ENCODE assay signal across 8 mouse cellular contexts in genomic region chr8:111853861-111854501, GRCm38 (mm10). TPM values are rescaled to one million over a fixed set of nuclear protein-coding genes. Genes with fewer than 3 reads are reported as not detected.
DNase-seq lines count a peak whose midpoint lies in the region; ATAC-seq and TF ChIP-seq lines count a peak whose summit lies in the region.

TSS of gene Cfdp1 (minus strand) at chr8:111854291.

- ATAC-seq in frontal cortex, adult (ENCODE audit: low TSS enrichment), result peak; percentile 100
- peak; percentile 100 for ATAC-seq in lung, postnatal 0 days

- peak; percentile 99 for DNase-seq in MN1 (ENCODE audit: low spot score)
- DNase-seq in cerebellum, adult 9-10 months, result peak; percentile 95
- DNase-seq in hindbrain, embryonic 10.5 days (ENCODE audit: low spot score), result peak; percentile 97
- peak; percentile 97 for DNase-seq in layer of hippocampus, adult 9-11 months
- peak; percentile 98 for DNase-seq in lung, postnatal 0 days (ENCODE audit: low spot score)
- peak; percentile 87 for DNase-seq in ovary, postnatal 14 days (ENCODE audit: low spot score)
- DNase-seq in thymus, postnatal 14 days, result peak; percentile 97

- peaks cover 9% of the 10 kb centered on the region for H3K4me1 ChIP-seq in hindbrain, embryonic 10.5 days (replicated peaks)
- peaks cover 4% of the 10 kb centered on the region; the same call in 1 of the 2 replicates for H3K4me1 ChIP-seq in lung, postnatal 0 days (ENCODE audit: insufficient read depth, low read depth, low read length)

- no peaks in the 10 kb centered on the region for H3K9me3 ChIP-seq in hindbrain, embryonic 10.5 days
- no peaks in the 10 kb centered on the region for H3K9me3 ChIP-seq in lung, postnatal 0 days (ENCODE audit: low read length)

- WGBS in hindbrain, embryonic 10.5 days, result under 1% methylated on average over 53 of the region's 53 CpGs
- WGBS in lung, postnatal 0 days, result 1% methylated on average over 52 of the region's 53 CpGs

- peak within 1 kb of the TSS; percentile 79 for H3K9ac ChIP-seq in lung, postnatal 0 days (replicated peaks; ENCODE audit: low read depth)

- peak within 1 kb of the TSS; percentile 91 for H3K4me2 ChIP-seq in lung, postnatal 0 days (replicated peaks; ENCODE audit: low read depth, low read length)

- H3K36me3 ChIP-seq in hindbrain, embryonic 10.5 days, result 0 out of 2 replicates have a peak, but pooled peaks cover 7% of the 10 kb centered on the region
- H3K36me3 ChIP-seq in lung, postnatal 0 days (ENCODE audit: insufficient read depth, low read length), result no peaks in the 10 kb centered on the region

- H3K27me3 ChIP-seq in hindbrain, embryonic 10.5 days (ENCODE audit: insufficient read depth, poor library complexity, severe bottlenecking), result no peaks in the 10 kb centered on the region
- H3K27me3 ChIP-seq in lung, postnatal 0 days (replicated peaks; ENCODE audit: insufficient read depth, low read length), result no peaks in the 10 kb centered on the region

- H3K4me3 ChIP-seq in hindbrain, embryonic 10.5 days, result peak within 1 kb of the TSS; percentile 97
- H3K4me3 ChIP-seq in lung, postnatal 0 days (ENCODE audit: low read depth, low read length), result peak within 1 kb of the TSS; percentile 78

- no peak for TF ChIP-seq EP300 in lung, postnatal 0 days (IDR thresholded peaks at IDR 0.05)

- peak; percentile 48 for TF ChIP-seq CTCF in lung, postnatal 0 days (IDR thresholded peaks at IDR 0.05)

- peak within 1 kb of the TSS; percentile 86 for H3K27ac ChIP-seq in hindbrain, embryonic 10.5 days
- peak within 1 kb of the TSS; percentile 57; the same call in 1 of the 2 replicates for H3K27ac ChIP-seq in lung, postnatal 0 days (ENCODE audit: low read length)

RNA-seq across cellular contexts. Expression of gene Cfdp1, which starts in this region (rescaled TPM):
- polyA plus RNA-seq in hindbrain, embryonic 10.5 days (2016; fragmentation: Nextera tagmentation; extraction: Ambion mirVana), result 171 and 215 TPM in 2 replicates
- polyA plus RNA-seq in lung, postnatal 0 days (2015; fragmentation: Nextera tagmentation; extraction: Ambion mirVana), result 93.9 and 102 TPM in 2 replicates

Comparison
In these comparisons a context has a peak if more than half of its experiments do, and no peak if none do; other contexts are left out.
1. Peak in every context shown above with its lines: DNase-seq, ATAC-seq, H3K4me3 ChIP-seq and H3K27ac ChIP-seq.